Mouse (Mus musculus) E14TG2a.4 (cell line): ENCODE data around the gene Slc41a1.

Experiments used
- H3K27me3 ChIP-seq: 2 replicates; pipeline ENCODE4 v1.6.1; 2014; ENCODE audit warnings: low read length, control low read depth; ENCODE audit not compliant: insufficient read depth
- H3K36me3 ChIP-seq: 2 replicates; pipeline ENCODE4 v1.6.1; 2014; ENCODE audit warnings: low read length, control low read depth; ENCODE audit not compliant: insufficient read depth
- H3K4me1 ChIP-seq: replicated peaks from 2 replicates; pipeline ENCODE4 v1.6.1; 2014; ENCODE audit warnings: low read depth, low read length, control low read depth
- H3K4me3 ChIP-seq: replicated peaks from 2 replicates; pipeline ENCODE4 v1.5.1; 2014; ENCODE audit warnings: mild to moderate bottlenecking, low read length
- H3K9me3 ChIP-seq: 2 replicates; pipeline ENCODE4 v1.6.1; 2014; ENCODE audit warnings: low read length, control low read depth
- CTCF ChIP-seq: conservative IDR thresholded peaks from 2 replicates; pipeline ENCODE4 v1.5.1; 2014; ENCODE audit warnings: low read length
- NANOG ChIP-seq: IDR thresholded peaks from 2 replicates; pipeline ENCODE4 v1.6.1; 2014; ENCODE audit warnings: borderline replicate concordance, low read length, mixed read lengths
- POU5F1 ChIP-seq: IDR thresholded peaks from 2 replicates; pipeline ENCODE4 v1.6.1; 2014; ENCODE audit warnings: low read length, borderline replicate concordance

Slc41a1 gene

DNA sequence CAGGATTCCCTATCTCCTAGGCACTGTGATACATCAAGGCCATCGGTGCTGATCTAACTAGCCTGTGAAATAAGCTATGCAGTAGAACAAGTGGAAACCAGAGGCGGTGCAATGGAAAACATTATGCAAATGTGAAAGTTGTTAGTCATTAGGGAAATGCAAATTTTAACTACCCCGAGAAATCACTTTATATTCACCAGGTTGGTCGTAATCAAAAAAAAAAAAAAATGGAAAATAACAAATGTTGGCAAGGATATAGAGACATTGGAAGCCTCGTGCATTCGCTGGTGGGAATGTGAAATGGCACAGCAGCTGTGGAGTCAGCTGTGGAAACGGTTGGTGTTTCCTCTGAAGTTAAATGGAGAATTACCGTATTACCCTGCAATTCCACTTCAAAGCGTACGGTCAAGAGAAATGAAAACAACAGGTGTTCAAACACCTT, 6.4 kb upstream of the Slc41a1 start:
- peaks cover 77% of the 10 kb centered on the region for H3K4me1 ChIP-seq
- H3K36me3 ChIP-seq = peaks cover 3% of the 10 kb centered on the region; the same call in 1 of the 2 replicates
- 0 out of 2 replicates have a peak overlapping the region, but pooled peaks have one; percentile 5 for H3K4me3 ChIP-seq
- peaks cover 13% of the 10 kb centered on the region for H3K27me3 ChIP-seq
- no peak for TF ChIP-seq NANOG
- no peak for TF ChIP-seq CTCF
- TF ChIP-seq POU5F1 = no peak
- 0 out of 2 replicates have a peak, but pooled peaks cover 4% of the 10 kb centered on the region for H3K9me3 ChIP-seq

DNA sequence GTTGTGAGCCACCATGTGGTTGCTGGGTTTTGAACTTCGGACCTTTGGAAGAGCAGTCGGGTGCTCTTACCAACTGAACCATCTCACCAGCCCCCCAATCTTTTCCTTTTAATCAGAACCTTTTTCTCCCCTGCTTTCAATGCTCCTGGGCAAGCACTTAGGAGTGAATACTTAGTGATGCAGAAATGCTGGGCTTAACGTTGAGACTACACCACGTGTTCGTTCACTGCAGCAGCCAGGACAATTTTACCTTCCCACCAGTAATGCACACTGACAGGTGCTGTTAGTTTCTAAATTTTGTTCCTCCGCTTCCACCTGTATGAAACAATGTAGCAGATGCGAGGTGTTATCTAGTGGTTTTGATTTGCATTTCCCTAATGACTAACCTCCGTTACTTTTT, 5.0 kb upstream of the Slc41a1 start:
- no peaks in the 10 kb centered on the region for H3K27me3 ChIP-seq
- H3K36me3 ChIP-seq = no peaks in the 10 kb centered on the region
- H3K4me3 ChIP-seq = no peak overlapping the region
- TF ChIP-seq CTCF (no peak), POU5F1 (no peak), NANOG (no peak)
- peaks cover 79% of the 10 kb centered on the region for H3K4me1 ChIP-seq
- 0 out of 2 replicates have a peak, but pooled peaks cover 4% of the 10 kb centered on the region for H3K9me3 ChIP-seq

DNA sequence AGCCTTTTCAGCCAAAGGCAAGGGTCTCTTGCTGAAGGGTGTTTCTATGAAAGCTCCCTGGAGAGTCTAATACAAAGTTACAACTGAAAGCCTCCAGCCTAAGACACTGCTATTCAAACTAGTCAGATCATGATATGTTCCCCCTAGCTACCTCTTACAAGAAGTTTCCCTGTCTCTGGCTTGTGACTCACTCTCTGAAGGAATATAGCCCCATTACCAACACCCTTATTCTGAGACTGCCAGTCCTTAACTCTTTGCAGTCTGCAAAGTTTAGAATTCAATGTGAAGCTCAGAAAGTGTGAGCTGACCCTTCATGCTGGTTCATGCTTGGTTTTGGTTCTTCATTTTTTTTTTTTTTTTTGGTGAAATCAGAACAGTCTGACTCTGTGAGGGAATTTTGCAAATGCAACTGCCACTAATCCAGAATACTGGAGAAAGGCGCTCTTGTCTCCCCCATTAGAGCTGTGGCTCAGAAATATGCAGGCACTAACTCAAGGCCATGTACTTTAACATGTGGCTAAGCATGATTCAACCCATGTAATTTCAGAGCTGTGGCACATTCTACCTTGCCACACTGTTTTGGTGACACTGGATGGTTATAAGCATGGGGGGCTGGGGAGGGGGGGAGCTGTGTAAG, 4.3 kb upstream of the Slc41a1 start:
- Histone ChIP-seq H3K9me3 (0 out of 2 replicates have a peak, but pooled peaks cover 4% of the 10 kb centered on the region), H3K4me1 (peaks cover 80% of the 10 kb centered on the region), H3K4me3 (0 out of 2 replicates have a peak overlapping the region, but pooled peaks have one; percentile 32), H3K27me3 (no peaks in the 10 kb centered on the region), H3K36me3 (no peaks in the 10 kb centered on the region)
- TF ChIP-seq NANOG (no peak), CTCF (no peak), POU5F1 (no peak)

DNA sequence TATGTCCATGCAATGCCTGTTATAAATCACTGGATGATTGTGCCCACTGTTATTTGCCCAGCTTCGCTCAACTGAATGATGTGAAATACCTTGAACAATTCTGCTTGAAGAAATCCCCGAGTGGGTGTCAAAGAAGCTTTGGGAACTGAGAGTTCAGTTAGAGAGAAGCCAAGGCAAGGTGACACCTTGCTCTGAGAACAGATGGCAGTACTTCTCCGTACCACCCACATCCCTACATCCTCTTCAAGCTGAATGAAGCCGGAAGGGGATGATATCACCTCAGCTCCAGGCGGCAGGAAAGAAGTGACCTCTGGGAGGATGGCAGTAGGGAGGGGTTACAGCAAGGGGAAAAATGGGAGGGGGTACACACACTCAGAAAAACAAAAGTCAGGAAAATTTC, 3.7 kb upstream of the Slc41a1 start:
- no peaks in the 10 kb centered on the region for H3K27me3 ChIP-seq
- H3K4me1 ChIP-seq = peaks cover 78% of the 10 kb centered on the region
- H3K9me3 ChIP-seq = 0 out of 2 replicates have a peak, but pooled peaks cover 4% of the 10 kb centered on the region
- TF ChIP-seq NANOG (no peak), CTCF (no peak), POU5F1 (no peak)
- peak overlapping the region; percentile 32; the same call in 1 of the 2 replicates for H3K4me3 ChIP-seq
- no peaks in the 10 kb centered on the region for H3K36me3 ChIP-seq

DNA sequence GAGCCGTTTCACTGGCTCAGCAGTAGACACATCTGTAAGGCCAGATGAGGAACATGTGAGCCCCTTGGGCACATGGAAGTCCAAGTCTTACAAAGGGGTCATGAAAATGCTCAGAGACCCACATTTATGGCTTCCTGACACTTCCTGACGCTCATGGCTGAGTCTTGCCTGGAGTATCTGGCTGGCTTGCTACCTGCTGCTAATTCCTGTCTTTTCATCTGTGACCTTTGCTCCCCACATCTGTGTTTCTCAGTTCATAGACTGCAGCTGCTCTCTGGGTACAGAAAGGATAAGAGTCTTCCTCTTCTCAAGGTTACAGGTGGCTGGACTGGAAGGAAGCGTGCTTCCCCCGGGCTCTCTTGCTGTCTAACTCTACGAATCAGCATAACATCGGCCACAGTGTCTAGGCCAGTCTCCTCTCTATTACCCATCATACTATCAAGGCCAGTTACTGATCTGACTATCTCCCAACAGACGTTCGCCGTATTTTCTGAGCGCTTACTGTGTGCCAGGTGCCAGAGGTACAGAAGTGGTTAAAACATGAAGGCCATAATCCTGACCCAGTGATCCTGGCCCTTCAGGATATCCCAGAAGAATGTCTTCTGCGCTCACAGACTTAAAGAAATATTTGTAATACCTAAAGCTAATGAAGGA, 2.6 kb upstream of the Slc41a1 start:
- H3K9me3 ChIP-seq = no peaks in the 10 kb centered on the region
- no peak overlapping the region for H3K4me3 ChIP-seq
- H3K4me1 ChIP-seq = peaks cover 79% of the 10 kb centered on the region
- peaks cover 6% of the 10 kb centered on the region for H3K36me3 ChIP-seq
- TF ChIP-seq NANOG = no peak
- TF ChIP-seq POU5F1 = no peak
- no peak for TF ChIP-seq CTCF
- H3K27me3 ChIP-seq = no peaks in the 10 kb centered on the region

DNA sequence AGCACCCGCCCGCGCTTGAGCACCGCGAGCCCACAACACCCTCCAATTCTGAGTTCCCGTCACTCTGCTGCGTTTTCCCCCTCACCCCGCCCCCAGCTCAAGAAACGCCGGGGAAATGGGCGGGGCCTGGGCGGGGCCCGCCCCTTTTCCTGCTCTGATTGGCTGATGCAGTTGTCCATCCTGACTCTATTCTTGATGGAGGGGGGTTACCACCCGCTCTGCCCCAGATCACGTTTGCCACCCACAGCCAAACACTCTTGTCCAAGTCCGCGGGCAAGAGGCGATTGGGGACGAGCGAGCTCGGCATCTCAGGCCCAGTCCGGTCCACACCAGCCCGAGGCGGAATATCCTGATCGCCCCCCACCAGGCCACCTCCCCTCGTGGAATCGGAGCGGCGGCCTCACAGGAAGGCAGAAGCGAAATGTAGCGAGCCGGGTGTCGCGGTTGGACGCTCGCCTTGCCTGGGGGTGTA, 530 bp downstream of the Slc41a1 start:
- Histone ChIP-seq H3K36me3 (peaks cover 37% of the 10 kb centered on the region), H3K9me3 (no peaks in the 10 kb centered on the region), H3K27me3 (no peaks in the 10 kb centered on the region), H3K4me3 (peak overlapping the region; percentile 96), H3K4me1 (peaks cover 84% of the 10 kb centered on the region)
- TF ChIP-seq CTCF = no peak
- TF ChIP-seq POU5F1 = no peak
- no peak for TF ChIP-seq NANOG

DNA sequence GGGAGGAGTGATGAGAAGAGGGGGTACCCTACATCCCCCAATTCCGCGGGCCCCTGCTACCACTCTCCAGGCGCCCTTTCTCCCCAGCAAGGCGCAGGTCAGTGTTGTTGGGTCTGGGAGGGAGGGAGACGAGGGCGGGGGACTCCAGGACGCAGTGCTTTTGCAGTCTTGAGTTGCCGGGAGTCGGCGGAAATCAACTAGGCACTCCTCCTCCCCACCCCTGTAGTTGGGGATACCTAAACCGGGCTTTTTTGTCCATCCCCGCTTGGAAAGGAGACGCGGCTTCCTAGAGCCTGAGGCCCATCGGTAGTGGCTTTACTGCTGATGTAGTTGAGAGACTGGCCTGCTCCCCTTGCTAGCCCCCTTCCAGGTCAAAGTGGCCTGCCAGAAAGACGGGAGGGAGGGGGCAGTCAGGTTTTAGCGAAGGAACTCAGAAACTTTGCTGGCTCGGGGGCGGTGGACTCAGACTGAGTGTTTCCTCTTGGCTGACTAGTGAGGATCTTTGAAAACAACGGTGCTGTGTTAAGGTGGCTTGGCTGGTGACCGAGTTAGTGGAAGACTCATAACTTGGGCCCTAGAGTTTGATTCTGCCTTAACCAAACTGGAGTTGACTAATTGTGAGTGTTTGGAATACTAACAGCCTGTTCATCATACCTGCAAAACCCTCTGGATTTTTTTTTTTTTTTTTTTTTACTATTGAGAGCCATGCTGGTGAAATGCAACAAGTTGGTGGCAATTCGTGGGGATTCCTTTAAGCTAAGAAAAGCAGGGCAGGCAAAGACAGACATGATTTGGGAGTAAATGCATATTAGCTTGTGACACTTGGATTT, 1.2 kb downstream of the Slc41a1 start:
- peak overlapping the region; percentile 96 for H3K4me3 ChIP-seq
- peaks cover 43% of the 10 kb centered on the region for H3K36me3 ChIP-seq
- H3K27me3 ChIP-seq = no peaks in the 10 kb centered on the region
- no peak for TF ChIP-seq NANOG
- TF ChIP-seq POU5F1 = no peak
- no peak for TF ChIP-seq CTCF
- no peaks in the 10 kb centered on the region for H3K9me3 ChIP-seq
- H3K4me1 ChIP-seq = peaks cover 83% of the 10 kb centered on the region

DNA sequence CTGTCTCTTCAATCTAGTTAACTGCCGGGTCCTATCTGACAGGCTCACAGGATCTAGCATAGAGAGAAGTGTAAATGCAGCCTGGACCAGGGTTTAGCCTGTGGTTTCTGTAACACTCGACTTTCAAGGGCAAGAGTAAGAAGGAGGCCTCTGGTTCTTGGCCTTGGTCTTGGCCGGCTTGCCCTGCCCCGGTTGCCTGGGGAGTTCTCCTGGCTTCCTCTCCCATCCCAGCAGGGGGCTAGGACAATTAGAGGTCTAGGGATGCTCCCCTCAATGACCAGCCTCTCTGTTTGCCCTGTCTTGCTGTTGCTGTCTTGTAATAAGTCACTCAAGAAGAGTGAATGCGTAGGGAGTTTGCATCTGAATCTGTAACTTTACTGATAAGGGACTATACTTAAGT, 2.0 kb downstream of the Slc41a1 start:
- H3K4me1 ChIP-seq = peaks cover 83% of the 10 kb centered on the region

More for the DNA sequence above, 2.0 kb downstream of the Slc41a1 start:
- Histone ChIP-seq H3K4me3 (peak overlapping the region; percentile 96), H3K36me3 (peaks cover 51% of the 10 kb centered on the region), H3K27me3 (no peaks in the 10 kb centered on the region), H3K9me3 (no peaks in the 10 kb centered on the region)
- TF ChIP-seq NANOG = no peak
- TF ChIP-seq POU5F1 = no peak
- no peak for TF ChIP-seq CTCF
